Mouse (Mus musculus) embryonic fibroblast, embryonic 13.5 days (primary cell): ENCODE measurements around the gene Noct. TPM values are rescaled to one million over a fixed set of nuclear protein-coding genes. Genes with fewer than 3 reads are reported as not detected.

Experiments
- H3K27ac ChIP-seq: 2 replicates; pipeline ENCODE4 v1.5.1; 2012; ENCODE audit warnings: low read length, control low read depth, inconsistent platforms; ENCODE audit not compliant: insufficient read depth
- H3K4me1 ChIP-seq: 2 replicates; pipeline ENCODE4 v1.6.1; 2011; ENCODE audit warnings: low read length; ENCODE audit not compliant: control insufficient read depth, insufficient read depth
- H3K4me3 ChIP-seq: 2 replicates; pipeline ENCODE4 v1.5.1; 2011; ENCODE audit warnings: mild to moderate bottlenecking, control low read depth, low read length; ENCODE audit not compliant: insufficient read depth
- CTCF ChIP-seq: IDR thresholded peaks from 2 replicates; pipeline ENCODE4 v1.5.1; 2011; ENCODE audit warnings: mild to moderate bottlenecking, control low read depth, low read length, moderate library complexity, borderline replicate concordance; ENCODE audit not compliant: insufficient read depth
- POLR2A ChIP-seq: IDR thresholded peaks from 2 replicates; pipeline ENCODE4 v1.6.1; 2011; ENCODE audit warnings: low read depth, mild to moderate bottlenecking, control low read depth, low read length, moderate library complexity
- polyA plus RNA-seq: library from polyadenylated mRNA; stranded (reverse); fragments of >200 nt; gene quantifications from 2 replicates; pipeline ENCODE4 v1.2.4, GENCODE M21; 2011; ENCODE audit warnings: low read depth; ENCODE audit not compliant: missing spikeins, insufficient read length

The Noct gene
- polyA plus RNA-seq, 1 experiment, result 17.3 TPM

DNA sequence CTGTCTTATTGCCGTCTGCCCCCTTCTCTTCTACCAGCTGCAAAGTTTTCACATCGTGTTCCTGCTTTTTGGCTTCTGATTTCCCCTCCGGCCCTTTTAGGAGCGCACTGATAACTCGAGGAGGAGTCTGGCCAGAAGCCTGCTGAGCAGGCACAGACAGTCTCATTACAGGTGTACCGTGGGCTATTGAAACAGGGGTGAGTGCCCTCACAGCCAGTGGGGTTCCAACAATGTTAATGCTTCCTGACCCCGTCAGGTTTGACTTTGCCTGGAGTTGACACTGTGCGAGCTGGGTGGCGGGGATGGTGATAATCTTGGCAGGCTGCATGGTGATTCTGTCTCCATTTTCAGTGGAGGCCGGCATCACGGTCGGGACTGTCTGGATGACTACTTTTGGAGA, 32.2 kb downstream of the Noct start:
- no peak overlapping the region for H3K4me3 ChIP-seq
- TF ChIP-seq POLR2A (no peak), CTCF (no peak)
- H3K27ac ChIP-seq, result no peak overlapping the region
- H3K4me1 ChIP-seq, result no peaks in the 10 kb centered on the region

DNA sequence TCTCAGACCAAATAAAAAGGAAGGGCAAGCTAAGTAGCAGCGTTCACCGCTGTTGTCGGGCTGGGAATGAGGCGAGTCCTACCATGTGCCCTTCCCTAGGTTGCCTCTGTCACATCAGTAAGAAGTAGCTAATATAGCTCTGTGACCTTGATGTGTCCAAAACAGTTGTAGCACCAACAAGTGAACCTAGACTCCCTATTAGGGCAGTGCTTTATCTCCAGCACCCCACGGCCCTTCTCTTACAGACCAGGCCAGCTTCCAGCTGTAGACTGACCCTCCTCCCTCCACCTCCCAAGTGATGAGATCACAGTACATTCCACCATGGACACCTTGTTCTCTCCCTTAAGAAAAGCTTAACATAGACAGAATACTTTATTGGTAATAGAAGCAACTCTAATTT, 33.8 kb downstream of the Noct start:
- no peak for TF ChIP-seq POLR2A
- Histone ChIP-seq H3K4me1 (no peaks in the 10 kb centered on the region), H3K27ac (no peak overlapping the region), H3K4me3 (no peak overlapping the region)

DNA sequence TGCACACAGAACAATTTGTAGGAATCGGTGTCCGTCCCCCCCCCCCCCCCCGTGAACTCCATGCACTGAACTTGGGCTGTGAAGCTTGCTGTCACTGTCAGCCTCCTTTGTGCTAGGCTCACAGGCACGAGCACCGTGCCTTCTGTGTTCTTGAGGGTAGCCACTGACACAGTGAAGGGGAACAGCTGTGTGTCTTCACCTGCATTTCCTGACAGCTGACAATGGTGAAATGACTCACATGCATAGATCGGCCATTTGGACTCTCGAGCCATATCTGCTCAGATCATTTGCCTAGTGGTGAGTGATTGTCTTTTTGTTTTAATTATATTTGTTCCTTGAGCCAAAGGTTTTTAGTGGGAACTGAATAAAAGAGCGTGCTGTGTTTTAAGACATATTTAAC, 38.7 kb downstream of the Noct start:
- Histone ChIP-seq H3K4me3 (no peak overlapping the region), H3K4me1 (no peaks in the 10 kb centered on the region), H3K27ac (no peak overlapping the region)
- TF ChIP-seq CTCF (no peak), POLR2A (no peak)

DNA sequence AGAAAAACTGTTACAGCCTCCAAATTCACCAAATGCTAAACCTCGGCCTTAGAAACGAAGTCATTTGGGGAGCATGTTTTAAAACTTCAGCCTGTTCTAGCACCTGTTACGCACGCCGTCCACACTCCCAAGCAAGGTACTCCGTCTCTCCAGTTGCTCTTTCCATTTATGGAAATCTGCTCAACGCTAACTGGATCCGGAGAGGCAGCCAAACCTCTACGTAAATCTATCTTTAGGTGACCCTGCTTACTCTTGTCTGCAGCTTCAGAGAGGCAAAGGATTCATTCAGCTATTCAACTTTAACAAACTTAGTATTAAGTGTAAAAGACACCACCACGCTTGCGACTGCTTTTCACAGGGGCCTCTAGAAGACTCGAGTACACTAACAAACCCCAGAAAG, 44.2 kb downstream of the Noct start:
- H3K4me3 ChIP-seq, result no peak overlapping the region
- H3K27ac ChIP-seq, result no peak overlapping the region
- no peak for TF ChIP-seq POLR2A
- TF ChIP-seq CTCF, result no peak
- peaks cover 6% of the 10 kb centered on the region for H3K4me1 ChIP-seq

DNA sequence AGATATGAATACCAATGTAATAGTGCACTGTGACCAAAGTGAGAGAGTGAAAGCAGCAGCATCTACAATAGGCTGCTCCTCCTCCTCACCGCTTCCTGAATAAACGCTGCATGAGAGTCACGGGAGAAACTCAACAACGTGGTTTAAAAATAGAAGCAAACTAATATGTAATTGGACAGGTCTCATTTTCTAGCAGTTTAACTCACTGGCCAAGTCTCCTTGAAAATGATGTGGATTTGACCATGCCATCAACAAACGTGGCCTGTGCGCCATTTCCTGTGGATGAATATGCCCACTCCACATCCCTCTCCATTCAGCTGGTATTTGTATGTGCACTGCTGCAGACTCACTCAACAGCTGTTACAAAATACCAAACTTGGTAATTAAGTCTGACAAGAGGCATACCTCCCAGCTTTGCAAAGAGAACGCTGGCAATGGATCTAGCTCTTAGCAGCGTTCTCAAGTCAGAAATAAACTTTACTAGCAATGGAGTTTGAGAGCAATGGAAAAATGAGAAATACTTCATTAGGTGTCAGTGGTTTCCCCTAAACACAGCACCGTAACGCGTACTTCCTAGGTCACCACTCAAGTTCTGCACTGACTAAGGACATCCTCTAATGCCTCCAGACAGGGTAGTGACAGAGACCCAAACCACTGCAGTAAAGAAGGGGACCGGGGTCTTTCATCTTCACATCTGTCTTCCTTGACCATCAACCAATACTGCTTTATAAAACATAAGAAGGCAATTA, 46.0 kb downstream of the Noct start:
- H3K27ac ChIP-seq, result no peak overlapping the region
- no peak for TF ChIP-seq POLR2A
- H3K4me1 ChIP-seq, result peaks cover 8% of the 10 kb centered on the region
- H3K4me3 ChIP-seq, result no peak overlapping the region

DNA sequence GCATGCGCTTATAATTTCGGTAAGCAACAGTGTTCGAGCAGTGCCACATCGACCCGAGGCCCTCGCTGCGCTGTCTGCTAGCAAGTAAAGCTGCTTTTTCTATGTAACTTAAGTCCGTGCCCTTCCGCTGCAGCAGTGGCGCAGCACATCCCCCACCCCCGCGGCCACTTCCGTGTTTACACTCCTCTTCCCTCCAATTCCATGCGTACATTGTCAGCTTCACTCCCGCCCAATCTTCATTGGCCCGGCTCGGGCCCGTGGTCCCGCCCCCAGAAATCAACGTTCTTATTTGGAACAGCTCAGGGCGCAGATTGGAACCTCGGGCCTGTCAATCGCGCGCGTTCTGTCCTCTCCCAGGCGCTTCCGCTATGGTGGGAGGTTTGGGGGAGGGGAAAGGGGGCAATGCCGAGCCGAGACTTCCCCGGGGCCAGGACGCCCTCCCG, 51.7 kb downstream of the Noct start:
- Histone ChIP-seq H3K27ac (peak overlapping the region; percentile 91; the same call in 1 of the 2 replicates), H3K4me1 (peaks cover 4% of the 10 kb centered on the region; the same call in 1 of the 2 replicates), H3K4me3 (peak overlapping the region; percentile 81)
- TF ChIP-seq CTCF (no peak), POLR2A (peak; percentile 61; the same call in 1 of the 2 replicates)

DNA sequence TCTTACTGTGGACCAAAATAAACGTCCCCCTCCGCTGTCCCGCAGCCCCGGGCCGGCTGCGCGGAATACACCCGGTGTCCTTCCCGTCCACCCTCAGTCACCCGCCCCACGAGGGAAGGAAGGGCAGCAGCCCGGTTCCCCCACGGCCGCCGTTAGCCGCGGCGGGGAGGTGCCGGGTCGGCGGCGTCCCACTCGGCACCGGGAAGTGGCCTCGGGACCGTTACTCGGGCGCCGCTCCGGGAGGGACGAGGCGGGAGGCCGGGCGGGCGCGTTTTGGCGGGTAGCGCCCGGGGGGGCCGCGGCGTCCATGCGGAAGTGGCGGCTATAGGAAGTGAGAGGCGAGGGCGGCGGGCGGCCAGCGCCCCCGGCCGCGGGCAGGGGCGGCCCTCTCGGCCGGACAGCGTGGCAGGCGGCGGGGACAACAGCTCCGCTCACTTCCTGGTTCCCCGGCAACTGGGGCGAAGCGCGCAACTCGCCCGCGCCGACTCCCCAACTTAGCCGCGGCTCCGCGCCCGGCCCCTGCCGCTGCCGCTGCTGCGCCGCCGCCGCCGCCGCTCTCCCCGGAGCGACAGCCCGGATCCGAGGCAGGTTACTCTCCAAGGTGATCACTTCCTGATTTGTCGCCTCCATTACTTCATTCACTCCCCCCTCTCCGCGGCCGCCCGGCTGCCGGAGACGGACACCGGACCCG, 52.3 kb downstream of the Noct start:
- TF ChIP-seq POLR2A, result peak; percentile 26; the same call in 1 of the 2 replicates
- no peak for TF ChIP-seq CTCF
- Histone ChIP-seq H3K4me1 (peaks cover 4% of the 10 kb centered on the region; the same call in 1 of the 2 replicates), H3K27ac (peak overlapping the region; percentile 91)

DNA sequence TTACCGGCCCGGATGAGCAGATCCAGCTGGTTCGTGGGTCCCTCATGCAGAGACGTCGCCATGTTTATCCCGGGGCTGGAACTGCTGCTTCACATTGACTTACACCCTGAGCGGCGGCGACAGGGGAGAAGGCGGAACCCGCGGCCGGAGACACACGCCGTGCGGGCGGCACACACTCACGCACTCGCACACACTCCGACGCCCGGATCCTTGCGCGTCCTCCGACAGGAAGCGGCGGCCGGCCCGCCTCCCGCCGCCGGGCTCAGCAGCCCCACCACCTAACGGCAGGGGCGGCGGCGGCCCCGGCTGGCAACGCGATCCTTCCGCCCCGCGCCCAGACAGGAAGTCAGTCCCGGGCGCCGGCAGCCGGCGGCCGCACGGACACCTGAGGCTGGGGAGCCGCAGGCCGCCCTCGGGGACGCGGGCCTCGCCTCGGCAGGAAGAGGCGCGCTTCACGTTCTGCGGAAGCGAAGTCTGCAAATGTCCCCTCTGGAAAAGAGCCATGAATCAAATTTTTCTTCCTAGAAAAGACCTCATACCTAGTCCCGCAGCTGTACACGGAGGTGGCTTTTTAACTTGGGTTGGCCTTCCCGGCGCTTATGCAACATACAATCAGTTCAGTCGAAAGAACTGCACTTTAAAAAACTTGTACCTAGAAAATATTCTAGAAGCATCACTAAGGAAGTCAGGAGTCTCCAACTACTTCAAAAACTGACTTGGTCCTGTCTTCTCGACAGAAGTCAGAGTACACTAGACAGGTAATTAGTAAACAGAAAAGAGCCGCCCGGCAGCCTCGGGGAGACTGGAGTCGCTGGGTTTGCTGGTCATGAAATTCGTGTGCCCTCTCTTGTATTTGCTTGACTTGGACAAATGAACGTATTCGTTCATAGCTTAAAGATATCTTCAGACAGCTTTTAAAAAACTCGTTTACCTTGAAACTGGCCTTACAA, 53.2 kb downstream of the Noct start:
- Histone ChIP-seq H3K4me1 (peaks cover 4% of the 10 kb centered on the region; the same call in 1 of the 2 replicates), H3K4me3 (peak overlapping the region; percentile 81), H3K27ac (peak overlapping the region; percentile 91)
- no peak for TF ChIP-seq CTCF
- peak; percentile 69 for TF ChIP-seq POLR2A

More for the DNA sequence above, 52.3 kb downstream of the Noct start:
- H3K4me3 ChIP-seq, result peak overlapping the region; percentile 81

DNA sequence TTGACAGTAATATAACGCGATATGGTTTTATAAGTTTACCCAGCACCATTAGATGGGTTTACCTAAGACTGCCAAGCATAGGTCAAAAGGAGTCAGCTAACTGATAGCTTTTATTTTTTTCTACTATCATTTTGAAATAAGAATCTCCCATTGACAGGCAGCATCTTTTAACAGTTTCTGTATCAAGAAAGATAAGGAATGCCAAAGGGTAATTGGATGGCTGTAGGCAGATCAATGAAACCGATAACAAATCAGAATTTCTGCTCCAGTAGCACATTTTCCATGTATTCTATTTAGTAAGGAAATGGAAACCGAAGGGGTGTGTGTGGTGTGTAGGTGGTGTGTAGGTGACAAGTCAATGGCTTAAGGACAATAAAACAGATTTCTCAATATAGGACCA, 54.2 kb downstream of the Noct start:
- H3K4me1 ChIP-seq, result peaks cover 4% of the 10 kb centered on the region; the same call in 1 of the 2 replicates
- no peak overlapping the region for H3K27ac ChIP-seq
- no peak overlapping the region for H3K4me3 ChIP-seq
- no peak for TF ChIP-seq POLR2A
- no peak for TF ChIP-seq CTCF
